Mouse (Mus musculus) forebrain, embryonic 15.5 days (tissue): ENCODE measurements at regions not wholly inside any gene's neighbourhood (a gene's known extent, or its start where the extent isn't known, plus 50 kb on each side); places are given as distances from the start of the nearest gene placed in this dataset.
"Not testable (repeated sequence)": the region's sequence is repeated elsewhere in the genome, so short reads cannot be mapped to it uniquely, and the experiment has no call there.

Experiments used
- ATAC-seq: fragments of 200-750 bp; cut with Nextera tagmentation; replicated peaks from 2 replicates; pipeline ENCODE4 v1.8.0; 2017; ENCODE audit warnings: mild to moderate bottlenecking, moderate TSS enrichment, moderate library complexity
- H3K27ac ChIP-seq: fragments of 300-500 bp; sonication (generic); replicated peaks from 2 replicates; pipeline ENCODE4 v1.5.1; 2015; ENCODE audit warnings: mild to moderate bottlenecking, inconsistent platforms
- H3K27me3 ChIP-seq: fragments of 300-500 bp; sonication (generic); 2 replicates; pipeline ENCODE4 v1.6.1; 2015; ENCODE audit warnings: inconsistent platforms
- H3K36me3 ChIP-seq: fragments of 300-500 bp; sonication (generic); 2 replicates; pipeline ENCODE4 v1.6.1; 2015; ENCODE audit warnings: mild to moderate bottlenecking, inconsistent platforms
- H3K4me1 ChIP-seq: fragments of 300-500 bp; sonication (generic); 2 replicates; pipeline ENCODE4 v1.6.1; 2015; ENCODE audit warnings: inconsistent platforms
- H3K4me2 ChIP-seq: fragments of 300-500 bp; sonication (generic); replicated peaks from 2 replicates; pipeline ENCODE4 v1.6.1; 2015; ENCODE audit warnings: mild to moderate bottlenecking, inconsistent platforms
- H3K4me3 ChIP-seq: fragments of 300-500 bp; sonication (generic); 2 replicates; pipeline ENCODE4 v1.5.1; 2015; ENCODE audit warnings: mild to moderate bottlenecking, inconsistent platforms
- H3K9ac ChIP-seq: fragments of 300-500 bp; sonication (generic); replicated peaks from 2 replicates; pipeline ENCODE4 v1.6.1; 2015; ENCODE audit warnings: mild to moderate bottlenecking, inconsistent platforms
- H3K9me3 ChIP-seq: fragments of 300-500 bp; sonication (generic); 2 replicates; pipeline ENCODE4 v1.6.1; 2016; ENCODE audit warnings: inconsistent platforms
- WGBS: fragments of 180-500 bp; shearing (Covaris S2); methylation state at CpG from one replicate; pipeline ENCODE4 v1.1.7; 2015; ENCODE audit warnings: mixed read lengths; 5-methylcytosine and 5-hydroxymethylcytosine counted together

- peak; percentile 89 for ATAC-seq
- no peaks in the 10 kb centered on the region for H3K36me3 ChIP-seq
- no peak overlapping the region; the same call in 1 of the 2 replicates for H3K27ac ChIP-seq
- H3K4me2 ChIP-seq: no peak overlapping the region
- H3K9ac ChIP-seq: no peak overlapping the region
- no peak overlapping the region for H3K4me3 ChIP-seq
- H3K9me3 ChIP-seq: no peaks in the 10 kb centered on the region
- H3K27me3 ChIP-seq: no peaks in the 10 kb centered on the region
- peaks cover 7% of the 10 kb centered on the region; the same call in 1 of the 2 replicates for H3K4me1 ChIP-seq
- 19% methylated on average over 7 of the region's 7 CpGs for WGBS
Measured at GRCm38 (mm10) chr11:12589757-12590373, 125.1 kb upstream of the Cobl start.

- not testable (repeated sequence) for H3K9ac ChIP-seq, H3K27ac ChIP-seq, H3K27me3 ChIP-seq, H3K36me3 ChIP-seq, H3K4me3 ChIP-seq, H3K4me1 ChIP-seq, H3K4me2 ChIP-seq, ATAC-seq, H3K9me3 ChIP-seq
- WGBS: 84% methylated on average over 2 of the region's 2 CpGs
Measured at GRCm38 (mm10) chr11:12584851-12585680, 120.3 kb upstream of the Cobl start.

DNA sequence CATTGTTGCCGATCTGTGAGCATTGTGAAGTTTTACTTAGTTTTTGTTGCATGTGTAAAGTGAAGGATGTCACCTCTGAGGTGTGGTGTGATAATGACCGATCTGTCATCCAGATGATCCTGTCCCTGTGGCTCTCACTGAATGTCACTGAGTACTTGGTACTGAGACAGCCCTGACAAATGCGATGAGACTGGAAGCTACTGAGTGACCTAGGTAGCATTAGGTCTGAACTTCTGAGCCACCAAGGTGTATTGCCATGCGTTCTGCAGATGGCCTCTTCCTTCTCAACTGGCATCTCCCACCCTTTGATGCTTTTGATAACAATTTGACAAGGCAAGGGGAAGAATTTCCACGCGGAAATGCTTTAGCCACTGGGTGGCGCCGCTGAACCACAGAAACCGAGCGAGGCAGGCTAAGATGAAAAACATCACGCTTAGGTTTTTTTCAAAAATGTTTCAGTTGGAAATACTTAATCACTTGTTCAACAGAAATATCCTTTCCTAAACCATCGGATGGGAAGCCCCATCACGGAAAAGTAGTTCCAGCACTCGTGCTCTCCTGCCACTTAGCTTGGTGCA is 114.3 kb upstream of the Cobl start:
- WGBS: 25% methylated on average over 14 of the region's 14 CpGs
- Histone ChIP-seq H3K36me3 (no peaks in the 10 kb centered on the region), H3K9me3 (no peaks in the 10 kb centered on the region), H3K9ac (no peak overlapping the region), H3K4me2 (0 out of 2 replicates have a peak overlapping the region, but pooled peaks have one; percentile 10), H3K4me1 (peaks cover 10% of the 10 kb centered on the region), H3K4me3 (no peak overlapping the region), H3K27ac (no peak overlapping the region), H3K27me3 (no peaks in the 10 kb centered on the region)
- ATAC-seq: peak; percentile 66

DNA sequence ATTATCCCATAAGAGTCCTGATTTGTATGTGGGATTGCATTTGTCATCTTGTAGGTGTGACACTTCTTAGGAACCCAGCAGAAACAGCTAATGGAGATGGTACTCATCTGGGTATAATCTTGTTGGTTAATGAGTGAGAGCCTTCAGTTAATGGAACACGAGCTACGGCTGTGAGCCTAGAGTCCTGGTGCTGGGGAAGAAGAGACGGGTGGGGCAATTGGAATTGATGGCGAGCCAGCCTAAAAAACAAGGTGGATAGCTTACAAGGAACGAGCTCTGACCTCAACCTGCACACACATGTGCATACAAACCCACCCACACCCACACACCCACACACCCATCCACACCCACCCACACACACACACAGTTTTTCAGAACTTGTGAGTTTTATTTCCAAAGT is 94.9 kb upstream of the Cobl start:
- H3K9ac ChIP-seq: no peak overlapping the region
- no peak overlapping the region for H3K4me3 ChIP-seq
- no peaks in the 10 kb centered on the region for H3K27me3 ChIP-seq
- H3K9me3 ChIP-seq: no peaks in the 10 kb centered on the region
- 0 out of 2 replicates have a peak, but pooled peaks cover 2% of the 10 kb centered on the region for H3K4me1 ChIP-seq
- 76% methylated on average over 5 of the region's 5 CpGs for WGBS
- H3K27ac ChIP-seq: no peak overlapping the region
- ATAC-seq: peak; percentile 62
- H3K36me3 ChIP-seq: no peaks in the 10 kb centered on the region
- H3K4me2 ChIP-seq: no peak overlapping the region

DNA sequence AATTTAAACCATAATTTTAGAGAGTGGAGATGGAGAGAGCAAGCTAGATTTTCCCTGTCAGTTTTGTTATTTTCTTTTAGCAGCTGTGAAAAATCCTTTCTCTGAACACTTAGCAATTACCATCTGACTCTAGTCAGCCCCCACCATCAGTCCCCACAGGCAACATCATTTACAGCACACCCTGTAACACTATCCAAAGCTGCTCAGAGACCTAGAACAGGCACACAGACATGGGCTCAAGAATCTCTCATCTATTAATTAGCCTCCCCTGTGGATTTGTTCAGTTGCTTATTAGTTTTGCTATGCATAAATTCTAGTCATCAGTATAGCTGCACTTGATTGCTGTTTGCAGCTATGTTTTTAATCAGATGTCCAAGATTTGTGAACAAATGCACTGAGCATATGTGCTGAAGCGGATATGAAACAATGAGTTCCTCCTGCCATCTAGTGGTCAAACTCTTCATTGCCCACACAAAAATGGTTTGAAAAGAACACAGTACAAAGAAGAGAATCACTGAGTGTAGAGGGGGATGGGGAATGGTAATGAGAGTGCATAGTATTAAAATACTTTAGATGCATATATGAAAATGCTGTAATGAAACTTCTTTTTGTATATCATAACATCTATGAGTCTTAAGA is 94.4 kb upstream of the Cobl start:
- WGBS: 27% methylated on average over 1 of the region's 1 CpGs
- no peak overlapping the region for H3K4me2 ChIP-seq
- no peak overlapping the region for H3K27ac ChIP-seq
- peak; percentile 95 for ATAC-seq
- H3K27me3 ChIP-seq: no peaks in the 10 kb centered on the region
- H3K36me3 ChIP-seq: no peaks in the 10 kb centered on the region
- peak overlapping the region; percentile 28; the same call in 1 of the 2 replicates for H3K9ac ChIP-seq
- H3K9me3 ChIP-seq: no peaks in the 10 kb centered on the region
- no peak overlapping the region for H3K4me3 ChIP-seq
- H3K4me1 ChIP-seq: 0 out of 2 replicates have a peak, but pooled peaks cover 2% of the 10 kb centered on the region

DNA sequence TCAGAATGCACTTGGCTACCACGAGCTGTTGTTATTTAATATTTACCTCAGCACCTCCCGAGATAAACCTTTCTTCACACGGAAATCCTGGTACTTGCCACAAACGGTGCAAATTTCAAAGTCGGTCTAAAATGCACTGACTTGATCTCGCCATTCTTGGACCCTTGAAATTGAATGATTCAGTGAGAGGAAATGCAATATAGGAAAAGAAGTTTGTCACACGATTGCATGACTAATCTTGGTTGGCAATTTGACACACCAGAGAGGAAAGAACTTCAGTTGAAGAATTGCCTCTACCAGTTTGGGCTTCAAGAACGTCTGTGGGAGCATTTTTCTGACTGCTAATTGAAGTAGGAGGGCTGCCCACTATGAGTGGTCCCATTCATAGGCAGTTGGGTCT is 93.4 kb upstream of the Cobl start:
- ATAC-seq: no peak
- no peaks in the 10 kb centered on the region for H3K27me3 ChIP-seq
- no peaks in the 10 kb centered on the region for H3K9me3 ChIP-seq
- H3K36me3 ChIP-seq: no peaks in the 10 kb centered on the region
- H3K9ac ChIP-seq: no peak overlapping the region
- WGBS: 74% methylated on average over 8 of the region's 8 CpGs
- H3K4me1 ChIP-seq: 0 out of 2 replicates have a peak, but pooled peaks cover 2% of the 10 kb centered on the region
- no peak overlapping the region for H3K4me3 ChIP-seq
- H3K4me2 ChIP-seq: no peak overlapping the region
- no peak overlapping the region for H3K27ac ChIP-seq

GRCm38 (mm10) chr11:12545771-12546170 is 81.0 kb upstream of the Cobl start:
- Histone ChIP-seq H3K4me2 (no peak overlapping the region), H3K36me3 (no peaks in the 10 kb centered on the region), H3K27me3 (no peaks in the 10 kb centered on the region), H3K9ac (no peak overlapping the region), H3K9me3 (no peaks in the 10 kb centered on the region), H3K4me3 (no peak overlapping the region), H3K4me1 (no peaks in the 10 kb centered on the region), H3K27ac (no peak overlapping the region)
- WGBS: 88% methylated on average over 1 of the region's 1 CpGs
- no peak for ATAC-seq

DNA sequence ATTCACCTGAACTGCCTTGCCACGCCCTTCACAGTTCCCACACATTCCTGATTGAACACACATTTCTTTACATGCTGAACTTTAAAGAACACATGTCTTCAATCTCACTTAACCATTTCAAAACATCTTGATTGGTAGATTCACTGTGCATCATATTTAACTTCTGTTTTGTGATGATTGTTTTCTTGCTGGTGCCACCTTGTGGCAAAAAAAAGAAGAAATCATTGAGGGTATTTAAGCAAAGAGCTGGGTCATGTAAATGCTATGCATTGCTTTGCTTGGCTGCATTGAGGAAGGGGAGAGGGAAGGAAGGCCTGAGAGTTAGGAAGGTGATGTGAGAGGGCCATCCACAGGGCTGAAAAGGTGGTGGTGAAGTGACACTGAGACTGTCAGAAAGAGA is 78.3 kb upstream of the Cobl start:
- no peaks in the 10 kb centered on the region for H3K27me3 ChIP-seq
- H3K27ac ChIP-seq: no peak overlapping the region
- H3K9me3 ChIP-seq: no peaks in the 10 kb centered on the region
- no peak overlapping the region for H3K4me3 ChIP-seq
- no peaks in the 10 kb centered on the region for H3K36me3 ChIP-seq
- no peak for ATAC-seq
- no peaks in the 10 kb centered on the region for H3K4me1 ChIP-seq
- no peak overlapping the region for H3K9ac ChIP-seq
- 71% methylated on average over 1 of the region's 1 CpGs for WGBS
- H3K4me2 ChIP-seq: no peak overlapping the region

DNA sequence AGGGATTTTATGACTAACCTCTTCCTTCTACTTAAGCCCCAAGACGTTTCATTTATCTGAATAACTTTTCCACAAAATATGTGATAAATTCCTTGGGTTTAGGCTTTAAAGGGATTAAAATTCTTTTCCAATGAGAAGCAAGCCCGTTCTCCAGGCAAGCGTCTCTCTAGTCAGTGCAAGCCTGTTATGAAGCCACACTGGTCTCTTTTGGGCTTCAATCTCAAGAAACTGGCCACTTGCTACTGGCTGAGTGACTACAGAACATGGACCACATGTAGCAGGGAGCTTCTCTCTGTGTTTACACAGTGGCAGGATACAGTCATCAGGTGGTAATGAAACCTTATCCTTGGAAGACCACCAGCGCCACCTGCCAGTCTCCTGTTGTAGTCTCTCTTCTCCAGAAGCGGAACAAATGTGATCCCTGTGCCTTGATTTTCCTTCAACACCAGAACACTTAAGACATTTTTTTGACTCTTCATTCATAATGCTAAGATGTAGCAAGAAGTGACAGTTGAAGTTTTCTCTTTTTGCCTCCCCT is 75.6 kb upstream of the Cobl start:
- ATAC-seq: no peak; the same call in 1 of the 2 replicates
- no peaks in the 10 kb centered on the region for H3K36me3 ChIP-seq

DNA sequence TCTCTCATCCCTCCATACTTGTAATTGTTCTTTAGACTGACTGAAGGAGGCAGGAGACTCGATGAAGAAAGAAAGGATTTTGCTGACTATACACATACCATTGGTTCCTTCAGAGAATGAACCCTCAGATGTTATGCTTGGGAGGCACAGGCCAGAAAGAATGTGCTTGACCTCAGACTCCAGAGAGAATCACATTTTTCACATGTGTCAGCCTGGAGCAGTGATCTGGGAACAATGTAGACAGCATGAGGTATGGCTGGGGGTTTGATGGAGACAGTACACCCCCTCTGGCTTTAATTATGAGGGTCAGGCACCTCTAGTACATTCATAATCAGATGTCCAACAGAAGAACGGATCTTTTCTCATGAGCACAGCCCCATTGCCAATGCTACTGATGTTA is 70.3 kb upstream of the Cobl start:
- ATAC-seq: no peak
- Histone ChIP-seq H3K9ac (no peak overlapping the region), H3K4me1 (no peaks in the 10 kb centered on the region), H3K4me3 (no peak overlapping the region), H3K27ac (no peak overlapping the region), H3K9me3 (no peaks in the 10 kb centered on the region), H3K36me3 (no peaks in the 10 kb centered on the region), H3K27me3 (no peaks in the 10 kb centered on the region), H3K4me2 (no peak overlapping the region)
- 41% methylated on average over 2 of the region's 2 CpGs for WGBS

More for the DNA sequence above, 75.6 kb upstream of the Cobl start:
- no peak overlapping the region for H3K9ac ChIP-seq
- 48% methylated on average over 5 of the region's 5 CpGs for WGBS
- no peak overlapping the region for H3K27ac ChIP-seq
- H3K27me3 ChIP-seq: no peaks in the 10 kb centered on the region
- no peak overlapping the region for H3K4me2 ChIP-seq
- no peaks in the 10 kb centered on the region for H3K9me3 ChIP-seq
- no peaks in the 10 kb centered on the region for H3K4me1 ChIP-seq
- no peak overlapping the region for H3K4me3 ChIP-seq

DNA sequence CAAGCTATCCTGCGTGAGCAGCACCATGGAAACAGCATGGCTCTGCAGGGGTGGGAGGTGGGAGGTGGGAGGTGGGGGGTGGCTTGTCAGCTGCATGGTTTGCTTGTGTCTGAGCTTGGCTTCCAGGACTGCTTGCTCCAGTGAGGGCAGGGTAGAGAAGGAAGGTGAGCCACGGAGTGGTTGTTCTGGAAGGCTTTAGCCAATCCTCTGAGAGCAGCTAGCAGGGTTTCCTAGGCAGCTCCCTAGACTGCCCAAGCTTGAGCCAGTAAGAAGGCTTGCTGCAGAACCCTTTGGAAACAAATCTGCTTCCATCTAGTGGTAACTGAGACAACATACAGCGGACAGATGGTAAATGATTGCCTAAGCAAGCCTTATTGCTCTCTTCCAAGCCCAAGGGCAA is 67.5 kb upstream of the Cobl start:
- Histone ChIP-seq H3K4me2 (no peak overlapping the region), H3K9ac (no peak overlapping the region), H3K4me3 (no peak overlapping the region), H3K27me3 (no peaks in the 10 kb centered on the region), H3K4me1 (no peaks in the 10 kb centered on the region), H3K27ac (no peak overlapping the region), H3K36me3 (no peaks in the 10 kb centered on the region), H3K9me3 (no peaks in the 10 kb centered on the region)
- ATAC-seq: peak; percentile 98
- 15% methylated on average over 3 of the region's 3 CpGs for WGBS

DNA sequence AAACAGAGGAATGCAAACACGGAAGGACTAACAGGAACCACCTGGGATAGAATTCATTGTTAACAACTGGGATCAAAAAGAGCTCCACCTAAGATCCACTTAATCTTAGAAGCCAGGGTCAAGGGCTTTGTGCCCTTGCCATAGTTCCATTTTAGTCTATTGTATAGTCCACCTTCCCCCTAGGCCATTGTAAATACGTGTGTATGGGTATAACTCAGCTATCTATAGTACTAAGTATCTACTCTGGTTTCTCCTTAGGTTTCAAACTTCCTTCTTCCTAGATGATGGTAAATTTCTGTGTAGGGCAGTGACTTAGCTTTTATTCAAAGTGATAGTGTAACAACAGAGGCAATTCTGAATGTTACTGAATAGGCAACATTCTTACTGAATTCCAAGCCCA is 57.3 kb upstream of the Cobl start:
- not testable (repeated sequence) for H3K4me3 ChIP-seq, H3K9ac ChIP-seq, H3K9me3 ChIP-seq, H3K27ac ChIP-seq, H3K27me3 ChIP-seq, ATAC-seq, H3K36me3 ChIP-seq, H3K4me1 ChIP-seq, H3K4me2 ChIP-seq
- WGBS: 72% methylated on average over 2 of the region's 2 CpGs
